Mouse (Mus musculus): ENCODE measurements around the gene Pole3.

GRCm38 (mm10) chr4:62485450-62486161, 39.3 kb downstream of the Pole3 start:
- TF ChIP-seq CTCF (IDR thresholded peaks at IDR 0.05; ENCODE audit: low read depth, low read length) (no peak), POLR2A (IDR thresholded peaks at IDR 0.05; ENCODE audit: borderline replicate concordance, low read depth, low read length) (no peak)

Measured in bone marrow macrophage, adult 2 months (primary cell).